Mouse (Mus musculus) liver, postnatal 0 days (tissue): Measurements from ENCODE around the gene D3Ertd254e. TPM values are rescaled to one million over a fixed set of nuclear protein-coding genes. Genes with fewer than 3 reads are reported as not detected.

ENCODE experiments used
- ATAC-seq: fragments of 200-750 bp; cut with Nextera tagmentation; 2 replicates; pipeline ENCODE4 v1.8.0; 2017; ENCODE audit warnings: mild to moderate bottlenecking, moderate library complexity
- DNase-seq: peaks from one replicate; pipeline ENCODE4 v3.0.0-alpha.2; 2016
- H3K27ac ChIP-seq: fragments of 300-500 bp; sonication (generic); 2 replicates; pipeline ENCODE4 v1.5.1; 2014; ENCODE audit warnings: antibody characterized with exemption, moderate library complexity, mild to moderate bottlenecking, low read depth
- H3K27me3 ChIP-seq: fragments of 300-500 bp; sonication (generic); 2 replicates; pipeline ENCODE4 v1.6.1; 2014; ENCODE audit warnings: low read length, control low read depth, mixed read lengths; ENCODE audit not compliant: insufficient read depth
- H3K36me3 ChIP-seq: fragments of 300-500 bp; sonication (generic); replicated peaks from 2 replicates; pipeline ENCODE4 v1.6.1; 2014; ENCODE audit warnings: mild to moderate bottlenecking, control low read depth, low read length, moderate library complexity, mixed read lengths; ENCODE audit not compliant: insufficient read depth
- H3K4me1 ChIP-seq: fragments of 300-500 bp; sonication (generic); 2 replicates; pipeline ENCODE4 v1.6.1; 2014; ENCODE audit warnings: antibody characterized with exemption, mild to moderate bottlenecking, control low read depth; ENCODE audit not compliant: insufficient read depth
- H3K4me2 ChIP-seq: fragments of 300-500 bp; sonication (generic); 2 replicates; pipeline ENCODE4 v1.6.1; 2014; ENCODE audit warnings: low read depth, mild to moderate bottlenecking, low read length, moderate library complexity, mixed read lengths
- H3K4me3 ChIP-seq: fragments of 300-500 bp; sonication (generic); 2 replicates; pipeline ENCODE4 v1.5.1; 2014; ENCODE audit warnings: low read depth, low read length
- H3K9ac ChIP-seq: fragments of 300-500 bp; sonication (generic); replicated peaks from 2 replicates; pipeline ENCODE4 v1.6.1; 2014; ENCODE audit warnings: mild to moderate bottlenecking, moderate library complexity
- H3K9me3 ChIP-seq: fragments of 300-500 bp; sonication (generic); 2 replicates; pipeline ENCODE4 v1.6.1; 2016; ENCODE audit warnings: mild to moderate bottlenecking, control low read depth, low read length, mixed read lengths
- CTCF ChIP-seq: sonication (generic); IDR thresholded peaks from 2 replicates; pipeline ENCODE4 v1.5.1; 2016; ENCODE audit warnings: antibody characterized with exemption, low read depth
- EP300 ChIP-seq: IDR thresholded peaks from 2 replicates; pipeline ENCODE4 v1.6.1; 2016; ENCODE audit warnings: antibody characterized with exemption, low read depth, mild to moderate bottlenecking
- WGBS: fragments of 180-500 bp; shearing (Covaris S2); extraction: QIAGEN DNeasy Blood & Tissue Kit; methylation state at CpG from one replicate; pipeline ENCODE4 v1.1.7; 2014; ENCODE audit not compliant: insufficient replicate concordance; 5-methylcytosine and 5-hydroxymethylcytosine counted together
- polyA plus RNA-seq: library from polyadenylated mRNA; unstranded; fragments of >200 nt; fragmentation: Nextera tagmentation; extraction: Ambion mirVana; gene quantifications from 2 replicates; pipeline ENCODE4 v1.2.1, GENCODE M21; 2015

The D3Ertd254e gene
- polyA plus RNA-seq, 1 experiment from 2014 or later = 0.87 TPM

GRCm38 (mm10) chr3:36209776-36210555 is 59.1 kb downstream of the D3Ertd254e start:
- Histone ChIP-seq H3K4me1 (no peaks in the 10 kb centered on the region), H3K36me3 (no peaks in the 10 kb centered on the region), H3K27ac (no peak overlapping the region), H3K9ac (no peak overlapping the region), H3K9me3 (no peaks in the 10 kb centered on the region), H3K27me3 (no peaks in the 10 kb centered on the region), H3K4me2 (no peak overlapping the region), H3K4me3 (no peak overlapping the region)
- no peak for ATAC-seq
- peak; percentile 63 for TF ChIP-seq CTCF
- TF ChIP-seq EP300 = no peak
- DNase-seq = peak; percentile 19
- WGBS = 59% methylated on average over 11 of the region's 11 CpGs

GRCm38 (mm10) chr3:36210939-36211338 is 60.1 kb downstream of the D3Ertd254e start:
- no peak overlapping the region for H3K27ac ChIP-seq
- ATAC-seq (no peak), DNase-seq (no peak)
- WGBS = 63% methylated on average over 2 of the region's 2 CpGs
- H3K9ac ChIP-seq = no peak overlapping the region
- no peaks in the 10 kb centered on the region for H3K27me3 ChIP-seq
- no peaks in the 10 kb centered on the region for H3K4me1 ChIP-seq
- no peak overlapping the region for H3K4me2 ChIP-seq
- no peaks in the 10 kb centered on the region for H3K36me3 ChIP-seq
- H3K4me3 ChIP-seq = no peak overlapping the region
- H3K9me3 ChIP-seq = no peaks in the 10 kb centered on the region
- TF ChIP-seq EP300 (no peak), CTCF (no peak)

- ATAC-seq = no peak
- no peak for DNase-seq
- Histone ChIP-seq H3K4me2 (no peak overlapping the region), H3K36me3 (no peaks in the 10 kb centered on the region), H3K4me1 (no peaks in the 10 kb centered on the region), H3K9me3 (no peaks in the 10 kb centered on the region), H3K4me3 (no peak overlapping the region), H3K9ac (no peak overlapping the region), H3K27ac (no peak overlapping the region), H3K27me3 (no peaks in the 10 kb centered on the region)
- TF ChIP-seq CTCF = no peak
- no peak for TF ChIP-seq EP300
- WGBS = 67% methylated on average over 4 of the region's 4 CpGs
Measured at GRCm38 (mm10) chr3:36212758-36213157, 61.9 kb downstream of the D3Ertd254e start.

Other genes with a start within 250 kb of the D3Ertd254e start
- 77.0 and 77.5 TPM in 2 replicates for gene Dcun1d1, start 213.6 kb upstream of the D3Ertd254e start, polyA plus RNA-seq
- 15.2 and 15.5 TPM in 2 replicates for gene Mccc1, start 150.3 kb upstream of the D3Ertd254e start, polyA plus RNA-seq
- not detected in 2 replicates for gene Ccdc144b, start 97.5 kb upstream of the D3Ertd254e start, polyA plus RNA-seq
- 26.5 and 28.6 TPM in 2 replicates for gene Acad9, start 85.0 kb upstream of the D3Ertd254e start, polyA plus RNA-seq
- not detected in 2 replicates for gene Qrfpr, start 71.3 kb downstream of the D3Ertd254e start, polyA plus RNA-seq